Mouse (Mus musculus) heart, adult 2 months (tissue): ENCODE results near the gene Cobll1.

Experiments
- CTCF ChIP-seq: fragments of 200-600 bp; IDR thresholded peaks from 2 replicates; pipeline ENCODE4 v1.8.1; 2022; ENCODE audit warnings: antibody characterized with exemption, mild to moderate bottlenecking, moderate library complexity
- EP300 ChIP-seq: fragments of 200-500 bp; IDR thresholded peaks from 2 replicates; pipeline ENCODE4 v1.6.1; 2011; ENCODE audit warnings: low read depth, low read length, control low read depth; ENCODE audit not compliant: insufficient read depth
- POLR2A ChIP-seq: fragments of 200-500 bp; IDR thresholded peaks from 2 replicates; pipeline ENCODE4 v1.6.1; 2011; ENCODE audit warnings: mild to moderate bottlenecking, low read depth, low read length, control low read depth; ENCODE audit not compliant: insufficient read depth

- TF ChIP-seq CTCF (no peak), POLR2A (no peak), EP300 (no peak)
Observed at GRCm38 (mm10) chr2:65163990-65164389, 75.2 kb downstream of the Cobll1 start.
